Mouse (Mus musculus): ENCODE results near the gene Ldb2.

The Ldb2 gene

GRCm38 (mm10) chr5:44643079-44643478 is 156.4 kb downstream of the Ldb2 start:
- peak; percentile 2 for DNase-seq

- DNase-seq: peak; percentile 39
Measured at GRCm38 (mm10) chr5:44641060-44641459, 158.4 kb downstream of the Ldb2 start.

- peak; percentile 69 for DNase-seq
Measured at GRCm38 (mm10) chr5:44635546-44635945, 163.9 kb downstream of the Ldb2 start.

- no peak for DNase-seq
Measured at GRCm38 (mm10) chr5:44629034-44629625, 170.3 kb downstream of the Ldb2 start.

- no peak for DNase-seq
Measured at GRCm38 (mm10) chr5:44627487-44627886, 172.0 kb downstream of the Ldb2 start.

GRCm38 (mm10) chr5:44626885-44627284 is 172.6 kb downstream of the Ldb2 start:
- DNase-seq: no peak

- DNase-seq: peak; percentile 89
Measured at GRCm38 (mm10) chr5:44626114-44626513, 173.4 kb downstream of the Ldb2 start.

GRCm38 (mm10) chr5:44615677-44616076 is 183.8 kb downstream of the Ldb2 start:
- DNase-seq: no peak

GRCm38 (mm10) chr5:44608901-44609300 is 190.6 kb downstream of the Ldb2 start:
- no peak for DNase-seq

- DNase-seq: no peak
Measured at GRCm38 (mm10) chr5:44601340-44601739, 198.1 kb downstream of the Ldb2 start.

GRCm38 (mm10) chr5:44593522-44594218 is 205.8 kb downstream of the Ldb2 start:
- peak; percentile 80 for DNase-seq

- DNase-seq: no peak
Measured at GRCm38 (mm10) chr5:44590750-44591149, 208.7 kb downstream of the Ldb2 start.

- no peak for DNase-seq
Measured at GRCm38 (mm10) chr5:44589318-44589717, 210.2 kb downstream of the Ldb2 start.

GRCm38 (mm10) chr5:44586571-44586970 is 212.9 kb downstream of the Ldb2 start:
- no peak for DNase-seq

GRCm38 (mm10) chr5:44579899-44580459 is 219.5 kb downstream of the Ldb2 start:
- DNase-seq: no peak

GRCm38 (mm10) chr5:44576682-44577349 is 222.7 kb downstream of the Ldb2 start:
- no peak for DNase-seq

GRCm38 (mm10) chr5:44574681-44575080 is 224.8 kb downstream of the Ldb2 start:
- peak; percentile 0 for DNase-seq

GRCm38 (mm10) chr5:44553765-44554352 is 245.6 kb downstream of the Ldb2 start:
- peak; percentile 90 for DNase-seq

GRCm38 (mm10) chr5:44553155-44553554 is 246.3 kb downstream of the Ldb2 start:
- no peak for DNase-seq

GRCm38 (mm10) chr5:44552121-44552520 is 247.4 kb downstream of the Ldb2 start:
- DNase-seq: no peak

GRCm38 (mm10) chr5:44548468-44548867 is 251.0 kb downstream of the Ldb2 start:
- no peak for DNase-seq

GRCm38 (mm10) chr5:44543472-44544132 is 255.9 kb downstream of the Ldb2 start:
- no peak for DNase-seq

- no peak for DNase-seq
Measured at GRCm38 (mm10) chr5:44541748-44542147, 257.7 kb downstream of the Ldb2 start.
